Mouse (Mus musculus) cortical plate, adult 2 months (tissue): ENCODE measurements at regions not wholly inside any gene's neighbourhood (a gene's known extent, or its start where the extent isn't known, plus 50 kb on each side); places are given as distances from the start of the nearest gene placed in this dataset.

Source experiments
- CTCF ChIP-seq: fragments of 200-500 bp; IDR thresholded peaks from 2 replicates; pipeline ENCODE4 v1.5.1; 2011; ENCODE audit warnings: mild to moderate bottlenecking, control low read depth, low read length; ENCODE audit not compliant: insufficient read depth; ENCODE audit errors: extremely low read depth
- POLR2A ChIP-seq: fragments of 200-500 bp; IDR thresholded peaks from 2 replicates; pipeline ENCODE4 v1.6.1; 2011; ENCODE audit warnings: mild to moderate bottlenecking, low read length, control low read depth; ENCODE audit not compliant: insufficient read depth; ENCODE audit errors: extremely low read depth

GRCm38 (mm10) chr13:47942368-47942787 is 318.6 kb upstream of the Id4 start:
- no peak for TF ChIP-seq CTCF
- no peak for TF ChIP-seq POLR2A
